20 mouse cellular contexts compared by ENCODE assay signal in genomic region chr15:81985267-81986161, GRCm38 (mm10). TPM values are rescaled to one million over a fixed set of nuclear protein-coding genes. Genes with fewer than 3 reads are reported as not detected.
DNase-seq lines count a peak whose midpoint lies in the region; ATAC-seq and TF ChIP-seq lines count a peak whose summit lies in the region.
"Had no signal": no experiment of that assay in that cellular context is flagged by ENCODE, and none has a peak within 500 bp of the region (broad histone marks: within the 10 kb centered on the region; RNA-seq: fewer than 3 reads in every experiment).

No protein-coding gene starts in this region.

- ATAC-seq in midbrain, embryonic 14.5 days (ENCODE audit: low FRiP score, low TSS enrichment), result no peak
- ATAC-seq in midbrain, embryonic 13.5 days, result no peak
- ATAC-seq in forebrain, embryonic 12.5 days (ENCODE audit: low FRiP score), result no peak
- ATAC-seq in hindbrain, postnatal 0 days, result peak; percentile 71
- ATAC-seq: activated CD4-positive, CD25-positive, alpha-beta regulatory T cell, adult 4 months had no signal

- no peaks in the 10 kb centered on the region for H3K9me3 ChIP-seq in midbrain, embryonic 14.5 days (ENCODE audit: control insufficient read depth, low read length)
- no peaks in the 10 kb centered on the region for H3K9me3 ChIP-seq in midbrain, embryonic 13.5 days
- H3K9me3 ChIP-seq in forebrain, embryonic 12.5 days, result no peaks in the 10 kb centered on the region
- H3K9me3 ChIP-seq in hindbrain, postnatal 0 days (ENCODE audit: low read length), result no peaks in the 10 kb centered on the region
- H3K9me3 ChIP-seq: heart, embryonic 15.5 days had no signal

- no peak for TF ChIP-seq POLR2A in brain, embryonic 14.5 days (IDR thresholded peaks at IDR 0.05; ENCODE audit: borderline replicate concordance, extremely low read depth, insufficient read depth, insufficient read length, poor library complexity, severe bottlenecking)

- no peak overlapping the region for H3K9ac ChIP-seq in midbrain, embryonic 14.5 days (replicated peaks; ENCODE audit: low read length)
- no peak overlapping the region for H3K9ac ChIP-seq in midbrain, embryonic 13.5 days (replicated peaks)
- no peak overlapping the region for H3K9ac ChIP-seq in forebrain, embryonic 12.5 days
- H3K9ac ChIP-seq in hindbrain, postnatal 0 days (replicated peaks; ENCODE audit: low read length), result no peak overlapping the region
- H3K9ac ChIP-seq: heart, embryonic 15.5 days; lung, embryonic 14.5 days had no signal

- 0 out of 2 replicates have a peak overlapping the region, but pooled peaks have one; percentile 2 for H3K27ac ChIP-seq in midbrain, embryonic 14.5 days (replicated peaks; ENCODE audit: low read depth, low read length)
- H3K27ac ChIP-seq in midbrain, embryonic 13.5 days, result no peak overlapping the region
- peak overlapping the region; percentile 77 for H3K27ac ChIP-seq in forebrain, embryonic 12.5 days
- H3K27ac ChIP-seq in hindbrain, postnatal 0 days, result peak overlapping the region; percentile 65; the same call in 1 of the 2 replicates
- H3K27ac ChIP-seq: heart, embryonic 15.5 days had no signal

- TF ChIP-seq CTCF in brain, embryonic 14.5 days (IDR thresholded peaks at IDR 0.05; ENCODE audit: borderline replicate concordance, extremely low read depth, insufficient read depth, insufficient read length), result no peak
- no peak for TF ChIP-seq CTCF in hindbrain, postnatal 0 days (IDR thresholded peaks at IDR 0.05; ENCODE audit: low read depth)

- no peak overlapping the region for H3K4me2 ChIP-seq in midbrain, embryonic 14.5 days (ENCODE audit: low read length)
- no peak overlapping the region for H3K4me2 ChIP-seq in midbrain, embryonic 13.5 days (replicated peaks)
- no peak overlapping the region; the same call in 1 of the 2 replicates for H3K4me2 ChIP-seq in forebrain, embryonic 12.5 days
- H3K4me2 ChIP-seq in hindbrain, postnatal 0 days (ENCODE audit: low read depth, low read length), result no peak overlapping the region
- H3K4me2 ChIP-seq: heart, embryonic 15.5 days; lung, embryonic 14.5 days had no signal

- H3K4me3 ChIP-seq in midbrain, embryonic 14.5 days (replicated peaks; ENCODE audit: low read depth, low read length), result no peak overlapping the region
- no peak overlapping the region for H3K4me3 ChIP-seq in midbrain, embryonic 13.5 days (replicated peaks)
- H3K4me3 ChIP-seq in forebrain, embryonic 12.5 days (replicated peaks), result no peak overlapping the region
- no peak overlapping the region for H3K4me3 ChIP-seq in hindbrain, postnatal 0 days (ENCODE audit: low read length)
- H3K4me3 ChIP-seq: heart, embryonic 15.5 days had no signal

- H3K36me3 ChIP-seq in midbrain, embryonic 14.5 days (ENCODE audit: control insufficient read depth, insufficient read depth, low read length), result no peaks in the 10 kb centered on the region
- no peaks in the 10 kb centered on the region for H3K36me3 ChIP-seq in midbrain, embryonic 13.5 days
- H3K36me3 ChIP-seq in forebrain, embryonic 12.5 days (replicated peaks), result no peaks in the 10 kb centered on the region
- no peaks in the 10 kb centered on the region for H3K36me3 ChIP-seq in hindbrain, postnatal 0 days (ENCODE audit: insufficient read depth, low read length)
- H3K36me3 ChIP-seq: heart, embryonic 15.5 days had no signal

- H3K27me3 ChIP-seq in midbrain, embryonic 14.5 days (ENCODE audit: control insufficient read depth, insufficient read depth, low read length), result no peaks in the 10 kb centered on the region
- no peaks in the 10 kb centered on the region for H3K27me3 ChIP-seq in midbrain, embryonic 13.5 days
- no peaks in the 10 kb centered on the region for H3K27me3 ChIP-seq in forebrain, embryonic 12.5 days
- H3K27me3 ChIP-seq in hindbrain, postnatal 0 days (ENCODE audit: insufficient read depth, low read length), result no peaks in the 10 kb centered on the region
- H3K27me3 ChIP-seq: heart, embryonic 15.5 days had no signal

- peak; percentile 41 for DNase-seq in midbrain, embryonic 14.5 days
- peak; percentile 82 for DNase-seq in brain, embryonic 14.5 days (ENCODE audit: low read depth)
- peak; percentile 44 for DNase-seq in hindbrain, postnatal 0 days (ENCODE audit: low spot score)
- no peak for DNase-seq in layer of hippocampus, postnatal 36 days
- no peak for DNase-seq in cerebellum, postnatal 14 days
- no peak for DNase-seq in lung, postnatal 14 days
- DNase-seq: cerebellum, adult 8-10 months; gastrocnemius, postnatal 10 days; kidney, postnatal 10 days; lung, embryonic 14.5 days had no signal

- 0 out of 2 replicates have a peak, but pooled peaks cover 10% of the 10 kb centered on the region for H3K4me1 ChIP-seq in midbrain, embryonic 14.5 days (ENCODE audit: control insufficient read depth, insufficient read depth, low read length)
- H3K4me1 ChIP-seq in midbrain, embryonic 13.5 days (replicated peaks), result peaks cover 16% of the 10 kb centered on the region
- peaks cover 18% of the 10 kb centered on the region for H3K4me1 ChIP-seq in forebrain, embryonic 12.5 days
- no peaks in the 10 kb centered on the region for H3K4me1 ChIP-seq in hindbrain, postnatal 0 days (ENCODE audit: insufficient read depth, low read length)

- 61% methylated on average over 2 of the region's 2 CpGs for WGBS in midbrain, embryonic 14.5 days
- 51% methylated on average over 2 of the region's 2 CpGs for WGBS in midbrain, embryonic 13.5 days
- WGBS in forebrain, embryonic 12.5 days, result 45% methylated on average over 2 of the region's 2 CpGs
- 45% methylated on average over 2 of the region's 2 CpGs for WGBS in hindbrain, postnatal 0 days

RNA-seq across cellular contexts. Expression of gene Xrcc6, which starts 2.1 kb away (rescaled TPM):
- polyA plus RNA-seq in midbrain, embryonic 14.5 days (2014; fragmentation: Nextera tagmentation; extraction: Ambion mirVana), result 28.3 and 36.9 TPM in 2 replicates
- 42.8 and 46.0 TPM in 2 replicates for polyA plus RNA-seq in midbrain, embryonic 13.5 days (2015; fragmentation: Nextera tagmentation; extraction: Ambion mirVana)
- polyA plus RNA-seq in brain, embryonic 14.5 days (2012; rRNA removed), result 22.5 and 27.6 TPM in 2 replicates
- polyA plus RNA-seq in forebrain, embryonic 12.5 days (2016; fragmentation: Nextera tagmentation; extraction: Ambion mirVana), result 58.5 and 64.4 TPM in 2 replicates
- 18.5 and 20.1 TPM in 2 replicates for total RNA-seq in hindbrain, postnatal 0 days (2014; rRNA removed)
- 30.9 and 35.3 TPM in 2 replicates for polyA plus RNA-seq in hindbrain, postnatal 0 days (2015; fragmentation: Nextera tagmentation; extraction: Ambion mirVana)
- 10 to 100 TPM; 25.5 to 27.2 TPM for total RNA-seq in layer of hippocampus, postnatal 36 days (2021)

RNA-seq across cellular contexts. Expression of gene 1700029P11Rik, which starts 5.2 kb away (rescaled TPM):
- polyA plus RNA-seq in midbrain, embryonic 14.5 days (2014; fragmentation: Nextera tagmentation; extraction: Ambion mirVana), result not detected in 2 replicates
- polyA plus RNA-seq in midbrain, embryonic 13.5 days (2015; fragmentation: Nextera tagmentation; extraction: Ambion mirVana), result not detected in 2 replicates
- not detected in 2 replicates for polyA plus RNA-seq in brain, embryonic 14.5 days (2012; rRNA removed)
- not detected in 2 replicates for polyA plus RNA-seq in forebrain, embryonic 12.5 days (2016; fragmentation: Nextera tagmentation; extraction: Ambion mirVana)
- total RNA-seq in hindbrain, postnatal 0 days (2014; rRNA removed), result not detected in 2 replicates
- not detected in 2 replicates for polyA plus RNA-seq in hindbrain, postnatal 0 days (2015; fragmentation: Nextera tagmentation; extraction: Ambion mirVana)
- total RNA-seq in layer of hippocampus, postnatal 36 days (2021), result not detected
- total RNA-seq: gastrocnemius, postnatal 10 days; layer of hippocampus, postnatal 10 days; megakaryocyte, adult 5-6 weeks had no signal
- polyA plus RNA-seq: activated CD4-positive, CD25-positive, alpha-beta regulatory T cell, adult 4 months; heart, embryonic 15.5 days; intestine, embryonic 14.5 days; limb, embryonic 11.5 days; lung, embryonic 14.5 days; neural tube, embryonic 11.5 days; small intestine, adult 2 months had no signal

RNA-seq across cellular contexts. Expression of gene Pmm1, which starts 24.8 kb away (rescaled TPM):
- polyA plus RNA-seq in midbrain, embryonic 14.5 days (2014; fragmentation: Nextera tagmentation; extraction: Ambion mirVana), result 67.1 and 94.5 TPM in 2 replicates
- 40.5 and 41.2 TPM in 2 replicates for polyA plus RNA-seq in midbrain, embryonic 13.5 days (2015; fragmentation: Nextera tagmentation; extraction: Ambion mirVana)
- polyA plus RNA-seq in brain, embryonic 14.5 days (2012; rRNA removed), result 75.6 and 78.9 TPM in 2 replicates
- polyA plus RNA-seq in forebrain, embryonic 12.5 days (2016; fragmentation: Nextera tagmentation; extraction: Ambion mirVana), result 42.0 and 44.0 TPM in 2 replicates
- 123 and 164 TPM in 2 replicates for total RNA-seq in hindbrain, postnatal 0 days (2014; rRNA removed)
- polyA plus RNA-seq in hindbrain, postnatal 0 days (2015; fragmentation: Nextera tagmentation; extraction: Ambion mirVana), result 140 and 142 TPM in 2 replicates
- total RNA-seq in layer of hippocampus, postnatal 36 days (2021), result 100 to 1,000 TPM; 209 to 220 TPM

RNA-seq across cellular contexts. Expression of gene Desi1, which starts 48.1 kb away (rescaled TPM):
- 39.7 and 51.0 TPM in 2 replicates for polyA plus RNA-seq in midbrain, embryonic 14.5 days (2014; fragmentation: Nextera tagmentation; extraction: Ambion mirVana)
- polyA plus RNA-seq in midbrain, embryonic 13.5 days (2015; fragmentation: Nextera tagmentation; extraction: Ambion mirVana), result 37.5 and 42.7 TPM in 2 replicates
- 44.4 and 50.1 TPM in 2 replicates for polyA plus RNA-seq in brain, embryonic 14.5 days (2012; rRNA removed)
- 39.2 and 40.7 TPM in 2 replicates for polyA plus RNA-seq in forebrain, embryonic 12.5 days (2016; fragmentation: Nextera tagmentation; extraction: Ambion mirVana)
- 29.9 and 32.1 TPM in 2 replicates for total RNA-seq in hindbrain, postnatal 0 days (2014; rRNA removed)
- 44.1 and 45.3 TPM in 2 replicates for polyA plus RNA-seq in hindbrain, postnatal 0 days (2015; fragmentation: Nextera tagmentation; extraction: Ambion mirVana)
- 100 to 1,000 TPM; 111 to 116 TPM for total RNA-seq in layer of hippocampus, postnatal 36 days (2021)

RNA-seq across cellular contexts. Expression of gene Csdc2, which starts 49.0 kb away (rescaled TPM):
- 167 and 188 TPM in 2 replicates for polyA plus RNA-seq in midbrain, embryonic 14.5 days (2014; fragmentation: Nextera tagmentation; extraction: Ambion mirVana)
- polyA plus RNA-seq in midbrain, embryonic 13.5 days (2015; fragmentation: Nextera tagmentation; extraction: Ambion mirVana), result 96.4 and 102 TPM in 2 replicates
- 89.4 and 128 TPM in 2 replicates for polyA plus RNA-seq in brain, embryonic 14.5 days (2012; rRNA removed)
- 35.8 and 39.9 TPM in 2 replicates for polyA plus RNA-seq in forebrain, embryonic 12.5 days (2016; fragmentation: Nextera tagmentation; extraction: Ambion mirVana)
- total RNA-seq in hindbrain, postnatal 0 days (2014; rRNA removed), result 178 and 188 TPM in 2 replicates
- polyA plus RNA-seq in hindbrain, postnatal 0 days (2015; fragmentation: Nextera tagmentation; extraction: Ambion mirVana), result 239 and 269 TPM in 2 replicates
- 10 to 100 TPM; 74.5 to 77.1 TPM for total RNA-seq in layer of hippocampus, postnatal 36 days (2021)
- total RNA-seq: megakaryocyte, adult 5-6 weeks had no signal
- polyA plus RNA-seq: activated CD4-positive, CD25-positive, alpha-beta regulatory T cell, adult 4 months had no signal

Comparison
In these comparisons a context has a peak if more than half of its experiments do, and no peak if none do; other contexts are left out.
1. DNase-seq: peak in midbrain, embryonic 14.5 days (single experiment), brain, embryonic 14.5 days (single experiment) and hindbrain, postnatal 0 days (single experiment); none in layer of hippocampus, postnatal 36 days (0 of 2), cerebellum, postnatal 14 days (0 of 2) and lung, postnatal 14 days (single experiment).